Mouse (Mus musculus): ENCODE data around the gene Acadl. TPM values are rescaled to one million over a fixed set of nuclear protein-coding genes. Genes with fewer than 3 reads are reported as not detected.

The Acadl gene
- polyA plus RNA-seq, 1 experiment = 30.0 TPM

- Histone ChIP-seq H3K4me3 (ENCODE audit: insufficient read depth, low read length) (no peak overlapping the region), H3K4me1 (ENCODE audit: control insufficient read depth, insufficient read depth, low read length) (no peaks in the 10 kb centered on the region), H3K27ac (ENCODE audit: insufficient read depth, low read length) (no peak overlapping the region)
- TF ChIP-seq CTCF (IDR thresholded peaks at IDR 0.05; ENCODE audit: extremely low read depth, insufficient read depth, low read length) (no peak), POLR2A (IDR thresholded peaks at IDR 0.05; ENCODE audit: extremely low read depth, insufficient read depth, low read length) (no peak)
Observed at GRCm38 (mm10) chr1:66829400-66830080, 33.5 kb downstream of the Acadl start.

GRCm38 (mm10) chr1:66821966-66822365 is 41.1 kb downstream of the Acadl start:
- H3K27ac ChIP-seq (ENCODE audit: insufficient read depth, low read length) = no peak overlapping the region
- no peaks in the 10 kb centered on the region for H3K4me1 ChIP-seq (ENCODE audit: control insufficient read depth, insufficient read depth, low read length)
- TF ChIP-seq POLR2A (IDR thresholded peaks at IDR 0.05; ENCODE audit: extremely low read depth, insufficient read depth, low read length) (no peak), CTCF (IDR thresholded peaks at IDR 0.05; ENCODE audit: extremely low read depth, insufficient read depth, low read length) (no peak)
- H3K4me3 ChIP-seq (ENCODE audit: insufficient read depth, low read length) = no peak overlapping the region

DNA sequence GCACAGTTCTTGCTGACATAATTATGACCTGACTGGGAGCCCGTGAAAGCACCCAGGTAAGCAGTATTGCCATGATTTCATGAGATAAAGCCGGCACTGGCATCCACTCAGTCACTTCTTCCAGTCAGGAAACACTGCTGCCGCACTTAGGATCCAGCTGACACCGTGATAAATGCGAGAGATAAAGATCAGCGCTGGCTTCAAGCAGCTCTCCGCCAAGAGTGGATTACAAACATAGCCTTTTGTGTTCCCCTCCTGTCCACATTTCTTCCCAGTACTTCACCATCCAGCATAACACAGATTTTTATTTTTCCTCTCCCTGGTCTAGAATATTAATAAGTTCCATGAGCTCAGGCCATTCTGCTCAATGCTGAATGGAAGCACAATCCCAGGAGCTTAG is 42.8 kb downstream of the Acadl start:
- H3K27ac ChIP-seq (ENCODE audit: insufficient read depth, low read length) = no peak overlapping the region

DNA sequence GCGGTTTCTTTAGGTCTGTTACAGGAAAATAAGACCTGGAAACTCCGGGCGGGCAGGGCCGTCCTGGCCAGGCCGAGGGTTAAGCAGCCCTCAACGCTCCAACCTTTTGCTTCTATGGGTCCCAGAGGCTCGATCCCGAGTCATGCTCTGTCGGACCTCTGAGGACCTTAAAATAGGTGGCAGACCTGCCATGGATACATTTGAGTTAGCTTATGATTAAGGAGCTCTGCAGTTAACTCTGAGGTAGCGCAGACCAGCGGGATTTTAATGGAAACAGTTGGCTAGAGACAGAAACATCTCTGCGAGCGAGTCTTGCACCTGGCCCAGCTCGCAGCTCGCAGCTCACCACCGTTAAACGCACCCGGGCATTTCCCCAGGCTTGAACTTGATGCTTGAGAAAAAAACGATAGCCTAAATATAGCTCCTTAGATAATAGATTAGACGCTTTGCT is 45.2 kb downstream of the Acadl start:
- H3K4me1 ChIP-seq (ENCODE audit: control insufficient read depth, insufficient read depth, low read length) = peaks cover 4% of the 10 kb centered on the region; the same call in 1 of the 2 replicates
- no peak overlapping the region for H3K27ac ChIP-seq (ENCODE audit: insufficient read depth, low read length)
- TF ChIP-seq CTCF (IDR thresholded peaks at IDR 0.05; ENCODE audit: extremely low read depth, insufficient read depth, low read length) (no peak), POLR2A (IDR thresholded peaks at IDR 0.05; ENCODE audit: extremely low read depth, insufficient read depth, low read length) (no peak)
- peak overlapping the region; percentile 85 for H3K4me3 ChIP-seq (ENCODE audit: insufficient read depth, low read length)

More for the DNA sequence above, 42.8 kb downstream of the Acadl start:
- no peak overlapping the region for H3K4me3 ChIP-seq (ENCODE audit: insufficient read depth, low read length)
- peaks cover under 1% of the 10 kb centered on the region; the same call in 1 of the 2 replicates for H3K4me1 ChIP-seq (ENCODE audit: control insufficient read depth, insufficient read depth, low read length)
- TF ChIP-seq CTCF (IDR thresholded peaks at IDR 0.05; ENCODE audit: extremely low read depth, insufficient read depth, low read length) (no peak), POLR2A (IDR thresholded peaks at IDR 0.05; ENCODE audit: extremely low read depth, insufficient read depth, low read length) (no peak)

DNA sequence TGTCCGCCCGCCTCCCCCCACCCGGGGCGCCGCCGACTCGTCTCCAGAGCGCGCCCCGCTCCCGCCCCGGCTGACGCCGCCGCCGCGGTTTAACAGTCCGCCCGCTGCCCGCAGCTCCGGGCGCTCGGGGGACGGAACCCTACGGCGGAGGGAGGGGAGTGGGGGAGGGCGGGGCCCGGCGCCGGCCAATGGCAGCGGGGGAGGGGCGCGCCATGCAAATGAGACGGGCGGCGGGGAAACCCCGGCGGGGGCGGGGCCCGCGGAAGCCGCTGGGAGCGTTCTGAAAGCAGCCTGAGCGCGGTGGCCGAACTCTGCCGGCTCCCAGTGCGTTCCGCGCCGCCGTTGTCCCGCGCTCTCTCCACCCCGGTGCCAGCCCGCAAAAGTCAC is 45.6 kb downstream of the Acadl start, which contains the start of gene Kansl1l:
Kansl1l (minus strand) TSS at position 110 of the 387 bp plus-strand sequence.
- no peak for TF ChIP-seq CTCF (IDR thresholded peaks at IDR 0.05; ENCODE audit: extremely low read depth, insufficient read depth, low read length)
- no peak; the same call in 1 of the 2 replicates for TF ChIP-seq POLR2A (IDR thresholded peaks at IDR 0.05; ENCODE audit: extremely low read depth, insufficient read depth, low read length)
- Histone ChIP-seq H3K4me3 (ENCODE audit: insufficient read depth, low read length) (peak within 1 kb of the TSS; percentile 85), H3K27ac (ENCODE audit: insufficient read depth, low read length) (peak within 1 kb of the TSS; percentile 96), H3K4me1 (ENCODE audit: control insufficient read depth, insufficient read depth, low read length) (peaks cover 4% of the 10 kb centered on the region; the same call in 1 of the 2 replicates)

GRCm38 (mm10) chr1:66816837-66817452 is 46.1 kb downstream of the Acadl start:
- H3K27ac ChIP-seq (ENCODE audit: insufficient read depth, low read length) = peak overlapping the region; percentile 96
- TF ChIP-seq POLR2A (IDR thresholded peaks at IDR 0.05; ENCODE audit: extremely low read depth, insufficient read depth, low read length) = no peak; the same call in 1 of the 2 replicates
- H3K4me1 ChIP-seq (ENCODE audit: control insufficient read depth, insufficient read depth, low read length) = peaks cover 4% of the 10 kb centered on the region; the same call in 1 of the 2 replicates
- H3K4me3 ChIP-seq (ENCODE audit: insufficient read depth, low read length) = peak overlapping the region; percentile 85

- peak overlapping the region; percentile 96 for H3K27ac ChIP-seq (ENCODE audit: insufficient read depth, low read length)
- peaks cover 4% of the 10 kb centered on the region; the same call in 1 of the 2 replicates for H3K4me1 ChIP-seq (ENCODE audit: control insufficient read depth, insufficient read depth, low read length)
- peak overlapping the region; percentile 85 for H3K4me3 ChIP-seq (ENCODE audit: insufficient read depth, low read length)
- TF ChIP-seq CTCF (IDR thresholded peaks at IDR 0.05; ENCODE audit: extremely low read depth, insufficient read depth, low read length) (no peak), POLR2A (IDR thresholded peaks at IDR 0.05; ENCODE audit: extremely low read depth, insufficient read depth, low read length) (0 out of 2 replicates have a peak, but pooled peaks have one; percentile 11)
Observed at GRCm38 (mm10) chr1:66815941-66816777, 46.9 kb downstream of the Acadl start.

GRCm38 (mm10) chr1:66814756-66815155 is 48.3 kb downstream of the Acadl start:
- Histone ChIP-seq H3K4me3 (ENCODE audit: insufficient read depth, low read length) (no peak overlapping the region), H3K4me1 (ENCODE audit: control insufficient read depth, insufficient read depth, low read length) (peaks cover 4% of the 10 kb centered on the region; the same call in 1 of the 2 replicates), H3K27ac (ENCODE audit: insufficient read depth, low read length) (0 out of 2 replicates have a peak overlapping the region, but pooled peaks have one; percentile 13)
- no peak for TF ChIP-seq POLR2A (IDR thresholded peaks at IDR 0.05; ENCODE audit: extremely low read depth, insufficient read depth, low read length)
- TF ChIP-seq CTCF (IDR thresholded peaks at IDR 0.05; ENCODE audit: extremely low read depth, insufficient read depth, low read length) = no peak

DNA sequence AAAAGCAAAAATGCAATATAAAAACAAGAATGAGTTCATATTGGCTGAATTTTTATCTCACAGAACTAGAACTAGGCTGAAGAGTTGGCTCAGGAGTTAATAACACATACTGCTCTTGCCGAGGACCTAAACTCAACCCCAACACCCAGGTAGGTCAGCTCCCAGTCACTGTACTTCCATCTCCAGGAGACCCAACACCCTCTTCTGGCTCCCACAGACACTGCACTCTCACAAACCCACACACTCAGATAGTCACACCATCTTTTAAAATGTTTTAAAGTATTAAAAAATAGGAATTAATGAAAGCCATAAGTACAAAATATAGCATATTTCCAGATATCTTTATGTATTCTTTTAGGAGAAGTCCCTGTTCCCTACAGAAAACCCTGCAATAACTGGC is 49.9 kb downstream of the Acadl start:
- TF ChIP-seq CTCF (IDR thresholded peaks at IDR 0.05; ENCODE audit: extremely low read depth, insufficient read depth, low read length) (0 out of 2 replicates have a peak, but pooled peaks have one; percentile 1), POLR2A (IDR thresholded peaks at IDR 0.05; ENCODE audit: extremely low read depth, insufficient read depth, low read length) (no peak)
- Histone ChIP-seq H3K27ac (ENCODE audit: insufficient read depth, low read length) (no peak overlapping the region), H3K4me3 (ENCODE audit: insufficient read depth, low read length) (no peak overlapping the region), H3K4me1 (ENCODE audit: control insufficient read depth, insufficient read depth, low read length) (peaks cover 4% of the 10 kb centered on the region; the same call in 1 of the 2 replicates)

Data from cortical plate, adult 2 months (tissue).